Mouse (Mus musculus) limb, embryonic 14.5 days (tissue): ENCODE measurements at regions not wholly inside any gene's neighbourhood (a gene's known extent, or its start where the extent isn't known, plus 50 kb on each side); places are given as distances from the start of the nearest gene placed in this dataset.

Experiments
- ATAC-seq: fragments of 200-750 bp; cut with Nextera tagmentation; 2 replicates; pipeline ENCODE4 v1.8.0; 2017; ENCODE audit warnings: low read depth, moderate number of reproducible peaks, moderate TSS enrichment; ENCODE audit not compliant: low FRiP score
- DNase-seq: peaks from one replicate; pipeline ENCODE4 v3.0.0-alpha.2; 2015; ENCODE audit warnings: low spot score
- H3K27ac ChIP-seq: fragments of 300-500 bp; sonication (generic); replicated peaks from 2 replicates; pipeline ENCODE4 v1.5.1; 2014; ENCODE audit warnings: low read depth, mild to moderate bottlenecking, low read length, moderate library complexity, mixed read lengths
- H3K27me3 ChIP-seq: fragments of 300-500 bp; sonication (generic); 2 replicates; pipeline ENCODE4 v1.6.1; 2014; ENCODE audit warnings: low read length, mixed read lengths; ENCODE audit not compliant: control insufficient read depth, insufficient read depth
- H3K36me3 ChIP-seq: fragments of 300-500 bp; sonication (generic); 2 replicates; pipeline ENCODE4 v1.6.1; 2014; ENCODE audit warnings: mild to moderate bottlenecking, low read length, moderate library complexity, mixed read lengths; ENCODE audit not compliant: control insufficient read depth, insufficient read depth
- H3K4me1 ChIP-seq: fragments of 300-500 bp; sonication (generic); 2 replicates; pipeline ENCODE4 v1.6.1; 2014; ENCODE audit warnings: antibody characterized with exemption, low read length, mixed read lengths; ENCODE audit not compliant: control insufficient read depth, insufficient read depth
- H3K4me2 ChIP-seq: fragments of 300-500 bp; sonication (generic); replicated peaks from 2 replicates; pipeline ENCODE4 v1.6.1; 2014; ENCODE audit warnings: low read depth, mild to moderate bottlenecking, low read length, moderate library complexity; ENCODE audit not compliant: severe bottlenecking
- H3K4me3 ChIP-seq: fragments of 300-500 bp; sonication (generic); replicated peaks from 2 replicates; pipeline ENCODE4 v1.5.1; 2014; ENCODE audit warnings: low read length
- H3K9ac ChIP-seq: fragments of 300-500 bp; sonication (generic); 2 replicates; pipeline ENCODE4 v1.6.1; 2014; ENCODE audit warnings: mild to moderate bottlenecking, low read depth, low read length, moderate library complexity; ENCODE audit not compliant: severe bottlenecking
- H3K9me3 ChIP-seq: fragments of 300-500 bp; sonication (generic); 2 replicates; pipeline ENCODE4 v1.6.1; 2016; ENCODE audit warnings: low read length; ENCODE audit not compliant: control insufficient read depth
- POLR2A ChIP-seq: fragments of 200-500 bp; IDR thresholded peaks from 2 replicates; pipeline ENCODE4 v1.8.0; 2012; ENCODE audit warnings: inconsistent platforms, mild to moderate bottlenecking, moderate library complexity, borderline replicate concordance; ENCODE audit not compliant: insufficient read depth, insufficient read length; ENCODE audit errors: extremely low read depth
- WGBS: fragments of 180-500 bp; shearing (Covaris S2); extraction: QIAGEN DNeasy Blood & Tissue Kit; methylation state at CpG from one replicate; pipeline ENCODE4 v1.1.7; 2014; 5-methylcytosine and 5-hydroxymethylcytosine counted together

- no peak for DNase-seq
- Histone ChIP-seq H3K4me3 (peak overlapping the region; percentile 60), H3K27ac (no peak overlapping the region), H3K9ac (peak overlapping the region; percentile 45), H3K27me3 (no peaks in the 10 kb centered on the region; the same call in 1 of the 2 replicates), H3K4me2 (peak overlapping the region; percentile 88), H3K36me3 (no peaks in the 10 kb centered on the region), H3K9me3 (no peaks in the 10 kb centered on the region), H3K4me1 (no peaks in the 10 kb centered on the region)
- no peak for ATAC-seq
- TF ChIP-seq POLR2A: no peak
- WGBS: 4% methylated on average over 11 of the region's 11 CpGs
Observed at GRCm38 (mm10) chr15:8569617-8570016, 49.9 kb upstream of the Gm2310 start.
